Mouse (Mus musculus): ENCODE measurements at regions not wholly inside any gene's neighbourhood (a gene's known extent, or its start where the extent isn't known, plus 50 kb on each side); places are given as distances from the start of the nearest gene placed in this dataset.

GRCm38 (mm10) chr9:90697279-90698000 is 426.8 kb upstream of the Tbc1d2b start:
- H3K36me3 ChIP-seq (ENCODE audit: control insufficient read depth, insufficient read depth, low read length): no peaks in the 10 kb centered on the region
- H3K4me1 ChIP-seq (replicated peaks; ENCODE audit: control insufficient read depth, insufficient read depth, low read length): peaks cover 9% of the 10 kb centered on the region; the same call in 1 of the 2 replicates
- DNase-seq (ENCODE audit: low spot score) (no peak), ATAC-seq (replicated peaks; ENCODE audit: low FRiP score) (no peak)
- no peak overlapping the region for H3K4me2 ChIP-seq (ENCODE audit: low read depth, low read length, severe bottlenecking)
- H3K4me3 ChIP-seq (ENCODE audit: low read depth, low read length): no peak overlapping the region
- H3K9ac ChIP-seq (ENCODE audit: low read length): peak overlapping the region; percentile 33; the same call in 1 of the 2 replicates
- 54% methylated on average over 11 of the region's 11 CpGs for WGBS
- peak overlapping the region; percentile 51 for H3K27ac ChIP-seq (ENCODE audit: low read depth, low read length)
- H3K9me3 ChIP-seq (ENCODE audit: control insufficient read depth, low read length): no peaks in the 10 kb centered on the region
- peaks cover 2% of the 10 kb centered on the region; the same call in 1 of the 2 replicates for H3K27me3 ChIP-seq (ENCODE audit: control insufficient read depth, insufficient read depth, low read length)

- Histone ChIP-seq H3K27me3 (ENCODE audit: control insufficient read depth, insufficient read depth, low read length) (peaks cover 2% of the 10 kb centered on the region; the same call in 1 of the 2 replicates), H3K4me3 (ENCODE audit: low read depth, low read length) (no peak overlapping the region)
These were observed 427.8 kb upstream of the Tbc1d2b start for GRCm38 (mm10) chr9:90698439-90698838.

DNA sequence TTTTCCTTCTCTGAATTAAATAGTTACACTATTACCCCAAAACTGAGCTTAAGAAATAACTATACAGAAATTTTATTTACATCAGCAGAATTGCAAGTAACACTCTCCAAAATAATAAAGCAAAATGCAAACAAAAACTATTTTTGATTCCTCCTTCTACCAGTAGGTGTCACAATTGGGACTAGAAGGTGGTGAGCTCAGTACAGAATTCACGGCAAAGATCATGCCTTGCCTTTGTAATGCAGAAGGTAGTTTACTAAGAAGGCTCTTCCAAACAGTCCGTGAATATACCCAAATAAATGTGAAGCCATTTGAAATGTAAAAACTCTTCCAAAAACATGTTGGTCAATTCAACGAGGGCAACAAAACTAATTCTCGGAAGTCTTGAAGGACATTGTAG is 428.5 kb upstream of the Tbc1d2b start:
- ATAC-seq (replicated peaks; ENCODE audit: low FRiP score): peak; percentile 45; the same call in 1 of the 2 replicates
- 26% methylated on average over 4 of the region's 4 CpGs for WGBS

More at GRCm38 (mm10) chr9:90698439-90698838, 427.8 kb upstream of the Tbc1d2b start:
- ATAC-seq (replicated peaks; ENCODE audit: low FRiP score) (no peak), DNase-seq (ENCODE audit: low spot score) (no peak)
- no peak overlapping the region for H3K4me2 ChIP-seq (ENCODE audit: low read depth, low read length, severe bottlenecking)
- H3K4me1 ChIP-seq (replicated peaks; ENCODE audit: control insufficient read depth, insufficient read depth, low read length): peaks cover 7% of the 10 kb centered on the region; the same call in 1 of the 2 replicates
- WGBS: 69% methylated on average over 7 of the region's 7 CpGs
- no peak overlapping the region for H3K27ac ChIP-seq (ENCODE audit: low read depth, low read length)
- no peaks in the 10 kb centered on the region for H3K36me3 ChIP-seq (ENCODE audit: control insufficient read depth, insufficient read depth, low read length)
- H3K9ac ChIP-seq (ENCODE audit: low read length): no peak overlapping the region
- no peaks in the 10 kb centered on the region for H3K9me3 ChIP-seq (ENCODE audit: control insufficient read depth, low read length)

DNA sequence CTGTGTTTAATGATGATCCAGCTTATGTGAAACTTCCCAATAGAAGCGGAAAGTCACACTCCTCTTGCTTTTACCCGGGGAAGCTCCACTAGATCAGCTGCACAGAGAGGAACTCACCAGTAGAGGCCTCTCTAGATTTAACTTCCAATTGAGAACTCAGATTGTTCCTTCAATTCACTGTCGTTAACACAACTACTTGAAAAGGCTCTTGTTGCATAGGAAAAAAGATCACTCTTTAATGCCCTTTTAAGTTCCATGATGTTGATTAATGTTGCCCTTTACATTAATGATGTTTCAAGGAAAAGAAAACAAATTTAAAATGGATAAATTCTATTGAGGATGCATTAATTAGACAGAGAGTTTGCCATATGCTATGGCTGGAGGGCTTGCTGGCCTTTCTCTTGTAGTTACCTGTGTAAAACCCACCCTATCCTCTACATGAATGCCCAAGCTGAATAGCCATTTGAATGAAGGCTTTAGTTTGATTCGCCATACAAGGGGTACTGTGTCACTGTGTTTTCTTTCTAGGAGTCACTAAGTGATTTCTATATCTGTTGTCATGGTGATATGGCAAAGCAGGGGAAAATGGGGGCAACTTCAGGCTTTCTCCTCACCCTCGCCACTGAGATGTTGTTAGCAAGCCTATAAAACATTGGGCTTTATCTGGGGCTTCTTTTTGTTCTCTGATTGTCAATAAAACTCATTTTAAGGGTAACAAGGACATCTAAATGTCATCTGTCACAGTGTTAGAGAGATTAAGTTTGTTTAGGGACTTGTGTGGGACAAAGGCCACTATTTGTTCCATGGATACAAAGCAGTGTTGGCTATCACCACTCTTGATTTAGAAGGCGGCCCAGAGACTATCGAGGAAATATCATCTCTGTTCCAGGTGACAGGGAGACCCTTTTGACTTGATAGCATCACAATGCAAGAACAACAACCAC is 429.9 kb upstream of the Tbc1d2b start:
- Histone ChIP-seq H3K4me3 (ENCODE audit: low read depth, low read length) (no peak overlapping the region), H3K9me3 (ENCODE audit: control insufficient read depth, low read length) (no peaks in the 10 kb centered on the region), H3K4me1 (replicated peaks; ENCODE audit: control insufficient read depth, insufficient read depth, low read length) (no peaks in the 10 kb centered on the region; the same call in 1 of the 2 replicates), H3K27me3 (ENCODE audit: control insufficient read depth, insufficient read depth, low read length) (no peaks in the 10 kb centered on the region), H3K9ac (ENCODE audit: low read length) (no peak overlapping the region), H3K4me2 (ENCODE audit: low read depth, low read length, severe bottlenecking) (no peak overlapping the region), H3K27ac (ENCODE audit: low read depth, low read length) (no peak overlapping the region; the same call in 1 of the 2 replicates), H3K36me3 (ENCODE audit: control insufficient read depth, insufficient read depth, low read length) (no peaks in the 10 kb centered on the region)
- ATAC-seq (replicated peaks; ENCODE audit: low FRiP score) (peak; percentile 87), DNase-seq (ENCODE audit: low spot score) (no peak)
- 15% methylated on average over 7 of the region's 7 CpGs for WGBS

More for the DNA sequence above, 428.5 kb upstream of the Tbc1d2b start:
- Histone ChIP-seq H3K27me3 (ENCODE audit: control insufficient read depth, insufficient read depth, low read length) (peaks cover 2% of the 10 kb centered on the region; the same call in 1 of the 2 replicates), H3K4me2 (ENCODE audit: low read depth, low read length, severe bottlenecking) (no peak overlapping the region), H3K9me3 (ENCODE audit: control insufficient read depth, low read length) (no peaks in the 10 kb centered on the region), H3K4me1 (replicated peaks; ENCODE audit: control insufficient read depth, insufficient read depth, low read length) (peaks cover 4% of the 10 kb centered on the region; the same call in 1 of the 2 replicates), H3K27ac (ENCODE audit: low read depth, low read length) (no peak overlapping the region), H3K4me3 (ENCODE audit: low read depth, low read length) (no peak overlapping the region), H3K9ac (ENCODE audit: low read length) (no peak overlapping the region), H3K36me3 (ENCODE audit: control insufficient read depth, insufficient read depth, low read length) (no peaks in the 10 kb centered on the region)
- no peak for DNase-seq (ENCODE audit: low spot score)

GRCm38 (mm10) chr9:90701180-90701765 is 430.7 kb upstream of the Tbc1d2b start:
- no peaks in the 10 kb centered on the region; the same call in 1 of the 2 replicates for H3K4me1 ChIP-seq (replicated peaks; ENCODE audit: control insufficient read depth, insufficient read depth, low read length)
- no peak overlapping the region for H3K9ac ChIP-seq (ENCODE audit: low read length)
- no peaks in the 10 kb centered on the region for H3K27me3 ChIP-seq (ENCODE audit: control insufficient read depth, insufficient read depth, low read length)
- no peak overlapping the region for H3K4me2 ChIP-seq (ENCODE audit: low read depth, low read length, severe bottlenecking)
- H3K27ac ChIP-seq (ENCODE audit: low read depth, low read length): 0 out of 2 replicates have a peak overlapping the region, but pooled peaks have one; percentile 14
- H3K4me3 ChIP-seq (ENCODE audit: low read depth, low read length): no peak overlapping the region
- 28% methylated on average over 4 of the region's 4 CpGs for WGBS
- ATAC-seq (replicated peaks; ENCODE audit: low FRiP score) (peak; percentile 67), DNase-seq (ENCODE audit: low spot score) (no peak)
- no peaks in the 10 kb centered on the region for H3K36me3 ChIP-seq (ENCODE audit: control insufficient read depth, insufficient read depth, low read length)
- no peaks in the 10 kb centered on the region for H3K9me3 ChIP-seq (ENCODE audit: control insufficient read depth, low read length)

DNA sequence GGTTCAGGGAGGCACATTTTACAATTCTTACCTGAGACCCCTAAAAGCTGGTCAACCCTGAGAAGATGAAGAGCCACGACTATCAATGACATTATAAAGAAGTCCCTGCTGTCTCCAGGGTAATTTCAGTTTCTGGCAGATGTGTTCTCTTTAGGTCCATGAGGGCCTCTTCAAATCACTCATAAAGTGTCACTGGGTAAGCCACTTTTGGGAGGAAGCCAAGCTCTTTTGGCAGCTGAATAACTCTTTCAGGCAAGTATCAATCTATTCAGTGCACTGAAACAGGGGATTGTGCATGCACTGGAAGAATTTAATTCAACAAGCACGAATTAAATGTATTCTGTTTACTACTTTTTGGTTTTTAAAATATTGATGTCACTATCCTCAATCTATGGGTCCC is 443.1 kb upstream of the Tbc1d2b start:
- DNase-seq (ENCODE audit: low spot score) (no peak), ATAC-seq (replicated peaks; ENCODE audit: low FRiP score) (no peak)
- H3K4me1 ChIP-seq (replicated peaks; ENCODE audit: control insufficient read depth, insufficient read depth, low read length): no peaks in the 10 kb centered on the region
- no peak overlapping the region for H3K4me3 ChIP-seq (ENCODE audit: low read depth, low read length)
- no peak overlapping the region for H3K27ac ChIP-seq (ENCODE audit: low read depth, low read length)
- WGBS: 59% methylated on average over 2 of the region's 2 CpGs
- H3K9me3 ChIP-seq (ENCODE audit: control insufficient read depth, low read length): no peaks in the 10 kb centered on the region
- H3K9ac ChIP-seq (ENCODE audit: low read length): no peak overlapping the region
- H3K36me3 ChIP-seq (ENCODE audit: control insufficient read depth, insufficient read depth, low read length): no peaks in the 10 kb centered on the region
- H3K27me3 ChIP-seq (ENCODE audit: control insufficient read depth, insufficient read depth, low read length): no peaks in the 10 kb centered on the region
- no peak overlapping the region for H3K4me2 ChIP-seq (ENCODE audit: low read depth, low read length, severe bottlenecking)

- 0 out of 2 replicates have a peak, but pooled peaks cover 2% of the 10 kb centered on the region for H3K4me1 ChIP-seq (replicated peaks; ENCODE audit: control insufficient read depth, insufficient read depth, low read length)
These were observed 460.8 kb upstream of the Tbc1d2b start for GRCm38 (mm10) chr9:90731450-90731849.

DNA sequence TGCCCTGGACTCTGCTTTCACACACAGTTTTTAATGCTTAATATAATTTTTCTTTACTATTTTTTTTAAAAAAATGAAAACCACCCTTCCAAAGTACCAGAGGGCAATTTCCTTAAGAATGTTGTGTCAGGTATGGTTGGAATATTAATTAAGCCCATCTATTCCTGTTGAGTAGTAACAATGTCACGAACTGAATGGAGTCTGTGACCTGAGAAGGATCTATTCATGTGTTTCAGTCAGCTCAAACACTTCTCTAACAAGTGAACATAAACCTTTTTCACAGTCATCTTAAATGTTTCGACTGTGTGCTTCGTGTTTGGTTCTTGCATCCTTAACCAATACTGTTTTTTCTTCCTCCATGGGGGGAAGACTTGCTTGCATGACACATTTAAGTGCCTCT is 486.6 kb upstream of the Tbc1d2b start:
- WGBS: 15% methylated on average over 3 of the region's 3 CpGs
- Histone ChIP-seq H3K27me3 (ENCODE audit: control insufficient read depth, insufficient read depth, low read length) (no peaks in the 10 kb centered on the region), H3K4me1 (replicated peaks; ENCODE audit: control insufficient read depth, insufficient read depth, low read length) (0 out of 2 replicates have a peak, but pooled peaks cover 2% of the 10 kb centered on the region), H3K27ac (ENCODE audit: low read depth, low read length) (no peak overlapping the region), H3K4me3 (ENCODE audit: low read depth, low read length) (no peak overlapping the region), H3K9me3 (ENCODE audit: control insufficient read depth, low read length) (no peaks in the 10 kb centered on the region), H3K4me2 (ENCODE audit: low read depth, low read length, severe bottlenecking) (no peak overlapping the region), H3K36me3 (ENCODE audit: control insufficient read depth, insufficient read depth, low read length) (no peaks in the 10 kb centered on the region), H3K9ac (ENCODE audit: low read length) (no peak overlapping the region)
- no peak for DNase-seq (ENCODE audit: low spot score)
- peak; percentile 57; the same call in 1 of the 2 replicates for ATAC-seq (replicated peaks; ENCODE audit: low FRiP score)

More at GRCm38 (mm10) chr9:90731450-90731849, 460.8 kb upstream of the Tbc1d2b start:
- Histone ChIP-seq H3K9me3 (ENCODE audit: control insufficient read depth, low read length) (no peaks in the 10 kb centered on the region), H3K27me3 (ENCODE audit: control insufficient read depth, insufficient read depth, low read length) (no peaks in the 10 kb centered on the region), H3K4me3 (ENCODE audit: low read depth, low read length) (no peak overlapping the region), H3K27ac (ENCODE audit: low read depth, low read length) (0 out of 2 replicates have a peak overlapping the region, but pooled peaks have one; percentile 37), H3K9ac (ENCODE audit: low read length) (no peak overlapping the region), H3K36me3 (ENCODE audit: control insufficient read depth, insufficient read depth, low read length) (no peaks in the 10 kb centered on the region), H3K4me2 (ENCODE audit: low read depth, low read length, severe bottlenecking) (no peak overlapping the region)
- no peak for DNase-seq (ENCODE audit: low spot score)
- WGBS: 9% methylated on average over 4 of the region's 4 CpGs
- peak; percentile 88 for ATAC-seq (replicated peaks; ENCODE audit: low FRiP score)

All from forebrain, embryonic 11.5 days (tissue).